Mouse (Mus musculus) erythroblast, embryonic 14.5 days (primary cell): ENCODE measurements around the gene Cntd1. TPM values are rescaled to one million over a fixed set of nuclear protein-coding genes. Genes with fewer than 3 reads are reported as not detected.

ENCODE experiments used
- H3K27me3 ChIP-seq: 2 replicates; pipeline ENCODE4 v1.6.1; 2012; ENCODE audit warnings: inconsistent platforms; ENCODE audit not compliant: control insufficient read depth
- H3K36me3 ChIP-seq: 2 replicates; pipeline ENCODE4 v1.6.1; 2012; ENCODE audit warnings: mild to moderate bottlenecking, inconsistent platforms; ENCODE audit not compliant: control insufficient read depth
- H3K4me1 ChIP-seq: 2 replicates; pipeline ENCODE4 v1.6.1; 2012; ENCODE audit warnings: inconsistent platforms; ENCODE audit not compliant: control insufficient read depth
- H3K4me3 ChIP-seq: replicated peaks from 2 replicates; pipeline ENCODE3; 2012; ENCODE audit warnings: moderate library complexity, mild to moderate bottlenecking, inconsistent platforms
- H3K9me3 ChIP-seq: 2 replicates; pipeline ENCODE4 v1.6.1; 2012; ENCODE audit warnings: low read length, inconsistent platforms, mixed read lengths; ENCODE audit not compliant: control insufficient read depth
- GATA1 ChIP-seq: IDR thresholded peaks from 2 replicates; pipeline ENCODE4 v1.6.1; 2012; ENCODE audit warnings: low read length, inconsistent platforms, mixed read lengths
- TAL1 ChIP-seq: IDR thresholded peaks from 3 replicates; pipeline ENCODE4 v1.6.1; 2012; ENCODE audit warnings: low read length, inconsistent platforms, mixed read lengths
- polyA plus RNA-seq: library from polyadenylated mRNA; stranded (reverse); fragments of >175 nt; gene quantifications from 2 replicates; pipeline ENCODE4 v1.2.3, GENCODE M21; 2012

Cntd1 gene
- polyA plus RNA-seq, 1 experiment, result not detected

- TF ChIP-seq TAL1, result no peak
- H3K36me3 ChIP-seq, result peaks cover 20% of the 10 kb centered on the region
- no peak overlapping the region for H3K4me3 ChIP-seq
- no peaks in the 10 kb centered on the region for H3K9me3 ChIP-seq
- H3K27me3 ChIP-seq, result no peaks in the 10 kb centered on the region
- H3K4me1 ChIP-seq, result peaks cover 8% of the 10 kb centered on the region
Observed at GRCm38 (mm10) chr11:101332537-101332936, 53.7 kb downstream of the Cntd1 start.

GRCm38 (mm10) chr11:101334023-101334422 lies 55.2 kb downstream of the Cntd1 start:
- no peak overlapping the region for H3K4me3 ChIP-seq
- peaks cover 21% of the 10 kb centered on the region for H3K4me1 ChIP-seq
- peaks cover 7% of the 10 kb centered on the region for H3K36me3 ChIP-seq
- TF ChIP-seq GATA1 (no peak), TAL1 (no peak)
- no peaks in the 10 kb centered on the region for H3K27me3 ChIP-seq
- no peaks in the 10 kb centered on the region for H3K9me3 ChIP-seq

- TF ChIP-seq TAL1 (no peak), GATA1 (no peak)
- Histone ChIP-seq H3K9me3 (no peaks in the 10 kb centered on the region), H3K4me1 (peaks cover 21% of the 10 kb centered on the region)
Observed at GRCm38 (mm10) chr11:101334516-101334915, 55.7 kb downstream of the Cntd1 start.

DNA sequence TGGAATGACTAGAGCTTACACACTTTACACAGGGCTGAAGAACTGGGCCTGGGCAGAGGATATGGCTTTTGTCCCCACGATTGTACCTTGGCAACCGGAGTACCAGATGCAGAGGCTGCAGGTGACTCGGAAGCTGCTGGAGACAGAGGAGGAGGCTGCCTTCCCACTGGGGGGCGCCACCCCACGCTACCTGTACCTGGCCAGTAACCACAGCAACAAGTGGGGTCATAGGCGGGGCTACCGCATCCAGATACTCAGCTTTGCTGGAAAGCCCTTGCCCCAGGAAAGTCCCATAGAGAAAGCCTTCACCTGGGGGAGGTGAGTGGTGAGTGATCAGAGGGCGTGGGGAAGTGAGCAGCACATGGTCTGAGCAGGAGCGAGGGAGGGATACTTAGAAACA lies 56.9 kb downstream of the Cntd1 start:
- H3K4me3 ChIP-seq, result no peak overlapping the region
- TF ChIP-seq TAL1 (no peak), GATA1 (no peak)
- peaks cover 21% of the 10 kb centered on the region for H3K4me1 ChIP-seq
- no peaks in the 10 kb centered on the region for H3K27me3 ChIP-seq
- H3K9me3 ChIP-seq, result no peaks in the 10 kb centered on the region
- H3K36me3 ChIP-seq, result peaks cover 3% of the 10 kb centered on the region; the same call in 1 of the 2 replicates

More at GRCm38 (mm10) chr11:101334516-101334915, 55.7 kb downstream of the Cntd1 start:
- no peak overlapping the region for H3K4me3 ChIP-seq
- H3K36me3 ChIP-seq, result peaks cover 3% of the 10 kb centered on the region; the same call in 1 of the 2 replicates
- no peaks in the 10 kb centered on the region for H3K27me3 ChIP-seq

DNA sequence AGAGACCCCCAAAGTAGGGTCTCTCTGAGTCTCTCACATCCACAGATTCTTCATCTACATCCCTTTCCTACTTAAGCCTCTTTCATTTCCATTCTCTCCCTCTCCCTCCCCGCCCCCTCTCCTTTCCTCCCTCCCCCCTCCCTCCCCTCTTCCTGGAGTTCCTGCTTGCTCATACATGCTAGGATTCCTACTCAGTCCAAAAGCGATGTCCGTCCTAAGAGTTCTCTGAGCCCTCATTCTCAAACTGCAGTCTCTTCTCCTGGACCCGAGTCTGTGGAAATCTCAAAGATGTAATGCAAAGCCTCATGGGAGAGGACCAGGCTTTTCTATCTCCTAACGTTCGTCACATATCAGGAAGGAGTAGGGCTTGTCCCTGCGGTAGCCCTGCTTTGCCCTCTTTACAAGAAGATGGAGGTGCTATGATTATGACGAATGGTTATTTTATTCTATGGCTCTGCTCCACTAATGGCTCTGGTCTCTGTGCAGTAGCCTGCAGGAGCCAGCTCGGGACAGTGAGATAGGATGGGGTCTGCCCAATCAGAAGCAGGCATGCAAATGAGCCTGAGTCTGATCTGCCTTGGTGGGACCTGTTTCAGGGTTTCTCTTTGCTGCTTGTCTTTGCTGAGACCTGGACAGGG lies 59.4 kb downstream of the Cntd1 start:
- TF ChIP-seq GATA1 (no peak), TAL1 (no peak)
- Histone ChIP-seq H3K27me3 (no peaks in the 10 kb centered on the region; the same call in 1 of the 2 replicates), H3K36me3 (no peaks in the 10 kb centered on the region), H3K9me3 (no peaks in the 10 kb centered on the region), H3K4me1 (peaks cover 21% of the 10 kb centered on the region), H3K4me3 (peak overlapping the region; percentile 25)

Other genes starting within 250 kb of the Cntd1 start
- 0.05 and 0.14 TPM in 2 replicates for gene Naglu, start 209.0 kb upstream of the Cntd1 start, polyA plus RNA-seq
- gene Hsd17b1, start 200.6 kb upstream of the Cntd1 start, polyA plus RNA-seq, result 0.04 and 0.06 TPM in 2 replicates
- 0.65 and 0.87 TPM in 2 replicates for gene Coasy, start 196.4 kb upstream of the Cntd1 start, polyA plus RNA-seq
- 1.4 and 1.7 TPM in 2 replicates for gene Mlx, start 191.7 kb upstream of the Cntd1 start, polyA plus RNA-seq
- gene Psmc3ip, start 183.6 kb upstream of the Cntd1 start, polyA plus RNA-seq, result 3.9 and 5.2 TPM in 2 replicates
- 1.6 and 1.7 TPM in 2 replicates for gene Retreg3, start 159.1 kb upstream of the Cntd1 start, polyA plus RNA-seq
- 22.0 and 23.7 TPM in 2 replicates for gene Tubg1, start 159.1 kb upstream of the Cntd1 start, polyA plus RNA-seq
- not detected in 2 replicates for gene Tubg2, start 123.1 kb upstream of the Cntd1 start, polyA plus RNA-seq
- gene Cntnap1, start 108.5 kb upstream of the Cntd1 start, polyA plus RNA-seq, result 0.01 TPM in 1 of 2 replicates, not detected in the other
- gene Plekhh3, start 107.7 kb upstream of the Cntd1 start, polyA plus RNA-seq, result 0.15 and 0.21 TPM in 2 replicates
- 0.02 TPM in 1 of 2 replicates, not detected in the other for gene Ccr10, start 103.6 kb upstream of the Cntd1 start, polyA plus RNA-seq
- 0.71 and 0.74 TPM in 2 replicates for gene Ezh1, start 52.5 kb upstream of the Cntd1 start, polyA plus RNA-seq
- gene Ramp2, start 33.0 kb upstream of the Cntd1 start, polyA plus RNA-seq, result 0.07 and 0.09 TPM in 2 replicates
- gene Vps25, start 25.3 kb upstream of the Cntd1 start, polyA plus RNA-seq, result 16.1 and 19.2 TPM in 2 replicates
- gene Wnk4, start 18.4 kb upstream of the Cntd1 start, polyA plus RNA-seq, result 14.8 and 19.5 TPM in 2 replicates
- gene Coa3, start 102 bp downstream of the Cntd1 start, polyA plus RNA-seq, result 2.2 and 4.5 TPM in 2 replicates
- 17.9 and 19.6 TPM in 2 replicates for gene Becn1, start 23.3 kb downstream of the Cntd1 start, polyA plus RNA-seq
- 22.5 and 26.2 TPM in 2 replicates for gene Psme3, start 37.2 kb downstream of the Cntd1 start, polyA plus RNA-seq
- 1.9 and 2.8 TPM in 2 replicates for gene Aoc2, start 46.1 kb downstream of the Cntd1 start, polyA plus RNA-seq
- 0.02 and 0.06 TPM in 2 replicates for gene Aoc3, start 51.6 kb downstream of the Cntd1 start, polyA plus RNA-seq
- gene G6pc, start 88.5 kb downstream of the Cntd1 start, polyA plus RNA-seq, result not detected in 2 replicates
- gene Aarsd1, start 138.6 kb downstream of the Cntd1 start, polyA plus RNA-seq, result 2.9 and 3.7 TPM in 2 replicates
- gene Gm27029, start 145.8 kb downstream of the Cntd1 start, polyA plus RNA-seq, result 3.6 and 3.7 TPM in 2 replicates
- 0.20 and 0.24 TPM in 2 replicates for gene Rundc1, start 146.1 kb downstream of the Cntd1 start, polyA plus RNA-seq
- not detected in 2 replicates for gene Ptges3l, start 146.3 kb downstream of the Cntd1 start, polyA plus RNA-seq
- gene Rpl27, start 163.3 kb downstream of the Cntd1 start, polyA plus RNA-seq, result 28.9 and 48.8 TPM in 2 replicates
- gene Ifi35, start 169.4 kb downstream of the Cntd1 start, polyA plus RNA-seq, result 1.6 and 2.1 TPM in 2 replicates
- 0.09 and 0.16 TPM in 2 replicates for gene Rnd2, start 186.0 kb downstream of the Cntd1 start, polyA plus RNA-seq
- 0.69 and 0.80 TPM in 2 replicates for gene Vat1, start 187.2 kb downstream of the Cntd1 start, polyA plus RNA-seq